Mouse (Mus musculus) stomach, postnatal 0 days (tissue): Measurements from ENCODE around the gene 0610010K14Rik. TPM values are rescaled to one million over a fixed set of nuclear protein-coding genes. Genes with fewer than 3 reads are reported as not detected.

Source experiments
- ATAC-seq: fragments of 200-750 bp; cut with Nextera tagmentation; 2 replicates; pipeline ENCODE4 v1.8.0; 2017; ENCODE audit not compliant: low FRiP score, low TSS enrichment
- DNase-seq: peaks from one replicate; pipeline ENCODE4 v3.0.0-alpha.2; 2016; ENCODE audit warnings: low spot score
- H3K27ac ChIP-seq: fragments of 300-500 bp; sonication (generic); replicated peaks from 2 replicates; pipeline ENCODE4 v1.5.1; 2014; ENCODE audit warnings: mild to moderate bottlenecking, control low read depth
- H3K27me3 ChIP-seq: fragments of 300-500 bp; sonication (generic); 2 replicates; pipeline ENCODE4 v1.6.1; 2014; ENCODE audit warnings: low read length; ENCODE audit not compliant: control insufficient read depth, insufficient read depth
- H3K36me3 ChIP-seq: fragments of 300-500 bp; sonication (generic); 2 replicates; pipeline ENCODE4 v1.6.1; 2014; ENCODE audit warnings: low read length, mixed read lengths; ENCODE audit not compliant: control insufficient read depth, insufficient read depth
- H3K4me1 ChIP-seq: fragments of 300-500 bp; sonication (generic); replicated peaks from 2 replicates; pipeline ENCODE4 v1.6.1; 2014; ENCODE audit warnings: antibody characterized with exemption; ENCODE audit not compliant: control insufficient read depth, insufficient read depth
- H3K4me2 ChIP-seq: fragments of 300-500 bp; sonication (generic); replicated peaks from 2 replicates; pipeline ENCODE4 v1.6.1; 2014; ENCODE audit warnings: low read depth, mild to moderate bottlenecking, control low read depth, moderate library complexity
- H3K4me3 ChIP-seq: fragments of 300-500 bp; sonication (generic); 2 replicates; pipeline ENCODE4 v1.5.1; 2014; ENCODE audit warnings: low read depth, low read length, control low read depth
- H3K9ac ChIP-seq: fragments of 300-500 bp; sonication (generic); 2 replicates; pipeline ENCODE4 v1.6.1; 2014; ENCODE audit warnings: mild to moderate bottlenecking, low read length, control low read depth, mixed read lengths
- H3K9me3 ChIP-seq: fragments of 300-500 bp; sonication (generic); 2 replicates; pipeline ENCODE4 v1.6.1; 2016; ENCODE audit warnings: low read length; ENCODE audit not compliant: control insufficient read depth
- CTCF ChIP-seq: IDR thresholded peaks from 2 replicates; pipeline ENCODE4 v1.5.1; 2016; ENCODE audit warnings: antibody characterized with exemption, low read depth, mild to moderate bottlenecking, moderate library complexity
- EP300 ChIP-seq: optimal IDR thresholded peaks from 2 replicates; pipeline ENCODE3; 2016; ENCODE audit warnings: antibody characterized with exemption
- WGBS: fragments of 180-500 bp; shearing (Covaris S2); extraction: QIAGEN DNeasy Blood & Tissue Kit; methylation state at CpG from one replicate; pipeline ENCODE4 v1.1.7; 2014; 5-methylcytosine and 5-hydroxymethylcytosine counted together
- polyA plus RNA-seq: library from polyadenylated mRNA; unstranded; fragments of >200 nt; fragmentation: Nextera tagmentation; extraction: Ambion mirVana; gene quantifications from 2 replicates; pipeline ENCODE4 v1.2.1, GENCODE M21; 2015

The 0610010K14Rik gene
- polyA plus RNA-seq, 1 experiment from 2014 or later, result 83.6 TPM

DNA sequence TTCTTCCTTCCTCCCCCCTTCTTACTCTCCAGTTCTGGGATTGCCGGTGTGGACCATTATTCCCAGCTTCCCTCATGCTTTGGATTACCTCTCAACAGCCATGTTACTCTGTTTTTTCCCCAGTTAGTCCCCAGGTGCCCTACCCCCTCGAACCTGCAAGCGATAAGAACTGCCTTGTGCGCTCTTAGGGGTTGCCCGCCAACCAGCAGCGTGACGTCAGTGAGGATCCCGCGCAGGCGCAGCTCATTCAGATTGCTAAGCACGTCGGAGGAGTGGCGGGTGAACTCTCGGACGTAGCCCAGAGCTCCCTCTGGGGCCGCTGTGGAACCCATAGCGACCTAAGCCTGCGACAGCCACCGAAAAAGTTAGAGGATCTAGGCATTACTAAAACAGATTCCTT lies 8.9 kb downstream of the 0610010K14Rik start:
- Histone ChIP-seq H3K9ac (0 out of 2 replicates have a peak overlapping the region, but pooled peaks have one; percentile 18), H3K27me3 (no peaks in the 10 kb centered on the region; the same call in 1 of the 2 replicates), H3K4me2 (peak overlapping the region; percentile 48), H3K9me3 (no peaks in the 10 kb centered on the region), H3K4me1 (no peaks in the 10 kb centered on the region; the same call in 1 of the 2 replicates), H3K4me3 (peak overlapping the region; percentile 39), H3K36me3 (no peaks in the 10 kb centered on the region), H3K27ac (peak overlapping the region; percentile 70)
- TF ChIP-seq CTCF, result peak; percentile 18; the same call in 1 of the 2 replicates
- TF ChIP-seq EP300, result no peak
- peak; percentile 87 for DNase-seq
- WGBS, result 1% methylated on average over 19 of the region's 19 CpGs
- peak; percentile 54 for ATAC-seq

DNA sequence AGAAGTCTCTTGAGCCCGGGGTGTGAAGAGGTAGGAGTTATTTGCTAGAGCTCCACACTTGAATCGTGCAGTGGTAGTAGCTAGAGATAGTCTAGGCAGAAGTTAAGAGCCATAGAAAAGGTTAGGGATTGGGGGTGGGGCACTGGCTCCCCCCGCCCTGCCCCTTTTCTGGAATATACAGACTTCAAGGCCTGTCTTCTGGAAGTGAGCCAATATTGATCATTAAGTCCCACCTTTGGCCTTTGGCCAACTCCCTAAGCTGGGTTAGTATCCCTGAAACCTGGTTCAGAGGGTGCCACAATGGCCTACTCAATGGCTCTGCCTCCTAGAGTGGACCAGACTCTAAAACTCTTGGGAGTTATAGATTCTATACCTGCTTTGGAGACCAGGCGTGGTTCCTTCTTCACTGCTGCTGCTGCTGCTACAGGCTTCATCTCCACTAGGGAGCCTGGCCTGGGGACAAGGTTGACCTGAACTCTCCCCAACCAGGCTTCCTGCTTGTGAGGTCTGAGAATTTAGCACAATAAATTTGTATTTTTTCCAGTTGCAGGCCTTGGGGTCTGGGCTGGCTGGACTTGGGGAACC lies 10.0 kb downstream of the 0610010K14Rik start:
- WGBS, result 76% methylated on average over 4 of the region's 4 CpGs
- H3K27me3 ChIP-seq, result no peaks in the 10 kb centered on the region; the same call in 1 of the 2 replicates
- no peak overlapping the region for H3K9ac ChIP-seq
- H3K4me1 ChIP-seq, result no peaks in the 10 kb centered on the region; the same call in 1 of the 2 replicates
- H3K4me2 ChIP-seq, result peak overlapping the region; percentile 48
- DNase-seq (no peak), ATAC-seq (no peak)
- no peaks in the 10 kb centered on the region for H3K9me3 ChIP-seq
- no peak overlapping the region for H3K27ac ChIP-seq
- no peaks in the 10 kb centered on the region for H3K36me3 ChIP-seq
- no peak for TF ChIP-seq EP300
- no peak for TF ChIP-seq CTCF
- H3K4me3 ChIP-seq, result peak overlapping the region; percentile 39; the same call in 1 of the 2 replicates

- no peaks in the 10 kb centered on the region; the same call in 1 of the 2 replicates for H3K4me1 ChIP-seq
- no peaks in the 10 kb centered on the region for H3K36me3 ChIP-seq
- H3K27ac ChIP-seq, result no peak overlapping the region; the same call in 1 of the 2 replicates
- H3K9ac ChIP-seq, result no peak overlapping the region
- peak overlapping the region; percentile 48 for H3K4me2 ChIP-seq
- no peak for DNase-seq
- H3K4me3 ChIP-seq, result peak overlapping the region; percentile 24; the same call in 1 of the 2 replicates
- no peaks in the 10 kb centered on the region for H3K9me3 ChIP-seq
- ATAC-seq, result no peak; the same call in 1 of the 2 replicates
- 33% methylated on average over 5 of the region's 5 CpGs for WGBS
- no peak for TF ChIP-seq CTCF
- TF ChIP-seq EP300, result no peak
- no peaks in the 10 kb centered on the region; the same call in 1 of the 2 replicates for H3K27me3 ChIP-seq
Observed at GRCm38 (mm10) chr11:70227126-70227525, 10.6 kb downstream of the 0610010K14Rik start.

GRCm38 (mm10) chr11:70226602-70226890 lies 11.2 kb downstream of the 0610010K14Rik start:
- Histone ChIP-seq H3K27me3 (no peaks in the 10 kb centered on the region; the same call in 1 of the 2 replicates), H3K4me1 (no peaks in the 10 kb centered on the region; the same call in 1 of the 2 replicates), H3K36me3 (no peaks in the 10 kb centered on the region), H3K9me3 (no peaks in the 10 kb centered on the region), H3K4me2 (peak overlapping the region; percentile 48), H3K4me3 (peak overlapping the region; percentile 24), H3K9ac (peak overlapping the region; percentile 35), H3K27ac (no peak overlapping the region; the same call in 1 of the 2 replicates)
- peak; percentile 72 for DNase-seq
- no peak for TF ChIP-seq EP300
- TF ChIP-seq CTCF, result no peak
- ATAC-seq, result peak; percentile 40; the same call in 1 of the 2 replicates
- WGBS, result 23% methylated on average over 18 of the region's 18 CpGs

GRCm38 (mm10) chr11:70225798-70226601 lies 11.7 kb downstream of the 0610010K14Rik start:
- no peaks in the 10 kb centered on the region; the same call in 1 of the 2 replicates for H3K27me3 ChIP-seq
- no peaks in the 10 kb centered on the region; the same call in 1 of the 2 replicates for H3K4me1 ChIP-seq
- DNase-seq (no peak), ATAC-seq (no peak)
- peak overlapping the region; percentile 53; the same call in 1 of the 2 replicates for H3K27ac ChIP-seq
- H3K36me3 ChIP-seq, result no peaks in the 10 kb centered on the region
- H3K9ac ChIP-seq, result peak overlapping the region; percentile 35; the same call in 1 of the 2 replicates
- peak overlapping the region; percentile 48 for H3K4me2 ChIP-seq
- WGBS, result 41% methylated on average over 27 of the region's 27 CpGs
- peak overlapping the region; percentile 24 for H3K4me3 ChIP-seq
- no peaks in the 10 kb centered on the region for H3K9me3 ChIP-seq
- no peak for TF ChIP-seq CTCF
- no peak for TF ChIP-seq EP300
